Mouse (Mus musculus) cerebellum, adult 2 months (tissue): ENCODE data around the gene Gtpbp2.

Experiments
- CTCF ChIP-seq: fragments of 200-500 bp; IDR thresholded peaks from 2 replicates; pipeline ENCODE4 v1.5.1; 2011; ENCODE audit warnings: low read depth, mild to moderate bottlenecking, control low read depth, low read length, moderate library complexity, borderline replicate concordance; ENCODE audit not compliant: insufficient read depth
- POLR2A ChIP-seq: fragments of 200-500 bp; IDR thresholded peaks from 2 replicates; pipeline ENCODE4 v1.6.1; 2011; ENCODE audit warnings: low read length, control low read depth, borderline replicate concordance; ENCODE audit not compliant: insufficient read depth

GRCm38 (mm10) chr17:46206676-46207075 lies 45.8 kb downstream of the Gtpbp2 start:
- TF ChIP-seq CTCF (no peak), POLR2A (no peak)
